Mouse (Mus musculus) left cerebral cortex, postnatal 4 days (tissue): ENCODE data around the gene Yeats4. TPM values are rescaled to one million over a fixed set of nuclear protein-coding genes. Genes with fewer than 3 reads are reported as not detected.
"Not testable (repeated sequence)": the region's sequence is repeated elsewhere in the genome, so short reads cannot be mapped to it uniquely, and the experiment has no call there.

Experiments used
- DNase-seq: peaks from one replicate; pipeline ENCODE4 v3.0.0-alpha.2; 2022
- intact Hi-C: fragments of 180-260 bp; cut with DNase I; formaldehyde crosslinking; loops from one replicate; pipeline ENCODE4 v1.15.1; 2025
- total RNA-seq, 2 experiments: library from RNA; stranded (reverse); gene quantifications; 2 replicates each; pipeline ENCODE4 v1.2.3; 2021

Gene Yeats4
- total RNA-seq = 10 to 100 TPM; 74.0 to 74.6 TPM

DNA sequence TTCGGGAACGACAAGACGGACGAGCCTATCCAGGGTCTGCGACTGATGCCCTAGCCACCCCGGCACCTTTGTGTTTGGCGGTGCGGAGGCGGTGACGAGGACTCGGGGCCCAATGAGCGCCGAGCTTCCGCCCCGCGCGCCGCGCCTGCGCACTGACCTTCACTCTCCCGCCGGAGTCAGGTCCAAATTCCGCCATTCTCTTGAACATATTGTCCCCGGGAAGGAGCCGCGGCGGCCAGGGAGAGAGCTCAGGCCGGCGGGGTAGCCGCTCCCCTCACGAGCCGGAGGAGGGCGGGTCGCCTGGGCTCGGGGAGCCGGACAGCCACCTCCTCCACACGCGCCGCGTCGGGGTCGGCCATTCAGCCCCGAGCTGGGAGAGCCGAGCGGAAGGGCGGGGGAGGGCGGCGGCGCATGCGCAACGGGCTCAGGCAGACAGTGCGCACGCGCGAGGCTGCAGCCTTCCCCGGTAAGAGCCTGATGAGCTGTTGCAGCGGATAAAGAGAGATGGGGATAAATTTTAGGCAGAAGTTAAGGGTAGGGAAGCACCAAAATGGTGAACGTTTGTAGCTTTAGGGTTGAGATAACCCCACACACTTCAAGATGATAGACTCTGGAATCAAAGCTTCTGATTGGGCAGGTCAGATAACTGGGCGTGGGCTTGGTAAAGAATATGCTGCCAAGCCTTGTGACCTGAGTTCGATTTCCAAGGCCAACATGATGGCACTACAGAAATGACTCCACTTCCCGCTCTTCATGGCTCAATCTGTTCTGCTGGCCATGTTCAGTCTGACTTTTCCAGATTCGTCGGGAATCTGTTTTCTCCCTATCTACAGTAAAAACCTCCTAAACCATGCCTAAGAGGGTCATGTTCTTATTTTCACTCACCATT, at the start of gene Yeats4:
Gene Yeats4, minus strand, starts transcription at position 406 of the 889 bp plus-strand sequence.
- intact Hi-C loops = loop anchor here (10.0 kb wide), 2 partner anchors 210 to 450 kb away; no protein-coding TSS in a partner anchor
- peak; percentile 96 for DNase-seq

DNA sequence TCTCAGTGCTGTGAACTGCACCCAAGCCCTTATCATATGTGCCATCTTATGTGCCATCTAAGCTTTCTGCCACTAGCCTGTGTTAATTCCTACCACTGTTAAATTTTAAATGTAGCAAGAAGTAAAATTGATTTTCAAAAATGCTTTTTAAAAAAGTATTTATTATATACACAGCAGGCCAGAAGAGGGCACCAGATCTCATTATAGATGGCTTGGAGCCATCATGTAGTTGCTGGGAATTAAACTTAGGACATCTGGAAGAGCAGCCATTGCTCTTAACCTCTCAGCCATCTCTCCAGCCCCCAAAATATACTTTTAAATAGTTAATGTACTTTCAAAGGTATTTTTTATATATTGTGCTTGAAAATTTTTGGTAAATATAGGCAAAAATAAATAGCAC, 47.7 kb upstream of the Yeats4 start:
- intact Hi-C loops = no loop called here
- DNase-seq = no peak

GRCm38 (mm10) chr10:117259870-117260269, 35.6 kb upstream of the Yeats4 start:
- no peak for DNase-seq
- intact Hi-C loops = no loop called here

GRCm38 (mm10) chr10:117238603-117239002, 14.3 kb upstream of the Yeats4 start, which contains the start of gene 9530003J23Rik:
Gene 9530003J23Rik, minus strand, starts transcription at chr10:117238703.
- DNase-seq = no peak
- intact Hi-C loops = no loop called here

DNA sequence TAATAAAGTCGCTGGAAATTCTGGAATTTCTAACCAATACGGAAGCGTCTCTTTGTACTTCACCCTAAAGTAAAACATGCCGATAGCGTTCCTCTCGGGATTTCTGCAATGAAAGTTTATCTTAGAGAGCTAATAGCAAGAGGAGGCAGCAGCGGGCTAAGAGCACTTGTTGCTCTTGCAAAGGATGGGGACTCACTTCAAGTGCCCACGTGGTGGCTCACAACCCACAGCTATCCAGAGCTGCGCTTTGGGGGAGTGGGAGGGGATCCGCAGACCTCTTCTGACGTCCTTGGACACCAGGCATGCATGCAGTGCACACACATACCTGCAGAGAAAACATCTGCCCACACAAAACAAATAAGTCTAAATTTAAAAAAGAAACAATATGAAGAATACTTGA, 11.6 kb upstream of the Yeats4 start:
- intact Hi-C loops = no loop called here

GRCm38 (mm10) chr10:117234825-117235224, 10.5 kb upstream of the Yeats4 start:
- no peak for DNase-seq

More for the DNA sequence above, 11.6 kb upstream of the Yeats4 start:
- DNase-seq = no peak

DNA sequence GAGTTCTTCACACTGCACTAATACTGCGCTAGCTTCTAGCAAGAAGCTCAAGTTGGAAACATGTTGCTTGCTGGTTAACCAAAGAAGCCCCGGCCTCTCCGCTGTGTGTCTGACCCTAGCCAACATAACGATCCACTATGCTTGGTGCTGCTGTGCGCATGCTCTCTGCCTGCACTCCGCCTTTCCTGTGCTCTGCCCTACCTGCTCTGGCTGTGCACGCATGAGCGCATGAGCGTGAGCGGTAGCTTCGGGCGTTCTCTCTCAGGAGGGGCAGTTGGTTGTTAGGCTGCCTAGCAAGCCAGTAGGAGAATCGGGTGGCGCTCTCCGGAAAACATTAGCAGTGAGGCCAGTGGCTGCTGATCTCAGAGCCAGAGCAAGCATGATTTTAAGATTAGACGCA, 5.5 kb upstream of the Yeats4 start:
- intact Hi-C loops = loop anchor here (10.0 kb wide), 2 partner anchors 205 to 445 kb away; no protein-coding TSS in a partner anchor
- no peak for DNase-seq

More at GRCm38 (mm10) chr10:117234825-117235224, 10.5 kb upstream of the Yeats4 start:
- intact Hi-C loops = no loop called here

DNA sequence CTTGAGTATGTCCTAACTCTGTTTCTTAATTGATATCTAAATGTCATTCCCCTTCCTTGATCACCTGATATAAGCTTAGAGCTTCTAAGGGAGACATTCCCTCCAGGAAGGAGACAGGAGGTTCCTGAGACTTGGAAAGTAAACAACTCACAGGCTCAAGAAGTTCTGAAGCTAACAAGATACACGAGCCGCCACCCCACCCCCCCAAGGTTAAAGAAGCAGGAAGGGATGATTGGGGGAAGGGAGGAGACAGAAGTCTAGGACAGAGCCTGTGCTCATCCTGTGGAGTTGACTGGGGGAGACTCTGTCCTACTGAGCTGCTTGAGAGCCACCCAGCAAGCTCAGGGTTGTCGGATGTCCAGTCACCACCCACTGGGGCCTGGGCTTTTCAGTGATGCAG, 1.7 kb upstream of the Yeats4 start:
- DNase-seq = no peak
- intact Hi-C loops = loop anchor here (10.0 kb wide), 2 partner anchors 209 to 449 kb away; no protein-coding TSS in a partner anchor

DNA sequence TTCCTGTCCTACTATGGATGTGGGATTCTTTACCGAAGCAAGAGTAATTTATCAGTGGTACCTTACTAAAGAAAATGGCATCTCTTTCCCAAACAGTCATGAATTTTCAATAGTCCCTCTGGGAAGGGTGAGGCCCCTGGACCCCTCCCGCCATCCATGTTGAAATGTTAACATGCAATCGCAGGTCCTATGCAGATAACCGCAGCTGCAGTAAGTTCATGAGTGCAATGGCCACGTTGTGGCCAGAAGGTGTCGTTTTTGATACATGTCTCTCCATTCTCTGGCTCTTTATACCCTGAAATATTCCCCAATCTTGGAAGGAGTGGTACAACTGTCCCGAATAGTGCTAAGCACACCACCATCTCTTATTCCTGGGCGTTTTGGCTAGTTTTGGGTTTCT, 787 bp upstream of the Yeats4 start:
- DNase-seq = no peak
- intact Hi-C loops = loop anchor here (10.0 kb wide), 2 partner anchors 210 to 450 kb away; no protein-coding TSS in a partner anchor

DNA sequence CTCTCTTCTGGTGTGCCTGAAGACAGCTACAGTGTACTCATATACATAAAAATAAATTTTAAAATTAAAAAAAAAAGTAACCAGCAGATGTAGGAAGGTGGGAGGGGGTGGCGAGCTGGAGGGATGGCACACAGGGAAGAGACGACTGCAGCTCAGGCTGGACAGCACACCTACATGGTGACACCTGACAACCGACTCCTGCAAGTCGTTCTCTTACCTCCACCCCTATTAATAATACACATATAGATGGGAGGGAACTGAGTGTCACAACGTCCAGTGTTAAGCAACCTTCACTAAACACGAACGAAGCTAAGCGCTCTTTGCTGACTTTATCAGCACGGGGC, 577 bp downstream of the Yeats4 start:
- intact Hi-C loops = loop anchor here (10.0 kb wide), 2 partner anchors 211 to 451 kb away; no protein-coding TSS in a partner anchor

GRCm38 (mm10) chr10:117222821-117223220, 1.5 kb downstream of the Yeats4 start:
- DNase-seq = no peak
- intact Hi-C loops = loop anchor here (10.0 kb wide), 2 partner anchors 212 to 452 kb away; no protein-coding TSS in a partner anchor

More for the DNA sequence above, 577 bp downstream of the Yeats4 start:
- no peak for DNase-seq

DNA sequence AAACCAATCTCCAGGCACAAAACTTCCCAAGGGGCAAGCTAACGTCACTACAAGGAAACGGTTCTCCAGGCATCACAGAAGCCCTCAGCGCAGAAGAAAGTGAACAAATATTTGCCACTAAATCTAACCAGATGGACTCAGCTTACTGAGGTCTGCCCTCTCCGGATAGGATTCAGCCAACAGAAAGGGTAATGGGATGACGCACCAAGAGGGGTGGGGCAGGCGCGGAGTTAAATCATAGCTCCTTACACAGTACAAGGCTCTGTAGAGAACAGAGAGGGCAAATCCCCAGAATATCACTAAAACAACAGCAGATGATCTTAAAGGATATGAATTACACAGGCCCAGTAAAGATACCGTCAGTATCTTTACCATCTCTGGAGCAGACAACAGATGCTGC, 6.0 kb downstream of the Yeats4 start:
- DNase-seq = no peak
- intact Hi-C loops = no loop called here

DNA sequence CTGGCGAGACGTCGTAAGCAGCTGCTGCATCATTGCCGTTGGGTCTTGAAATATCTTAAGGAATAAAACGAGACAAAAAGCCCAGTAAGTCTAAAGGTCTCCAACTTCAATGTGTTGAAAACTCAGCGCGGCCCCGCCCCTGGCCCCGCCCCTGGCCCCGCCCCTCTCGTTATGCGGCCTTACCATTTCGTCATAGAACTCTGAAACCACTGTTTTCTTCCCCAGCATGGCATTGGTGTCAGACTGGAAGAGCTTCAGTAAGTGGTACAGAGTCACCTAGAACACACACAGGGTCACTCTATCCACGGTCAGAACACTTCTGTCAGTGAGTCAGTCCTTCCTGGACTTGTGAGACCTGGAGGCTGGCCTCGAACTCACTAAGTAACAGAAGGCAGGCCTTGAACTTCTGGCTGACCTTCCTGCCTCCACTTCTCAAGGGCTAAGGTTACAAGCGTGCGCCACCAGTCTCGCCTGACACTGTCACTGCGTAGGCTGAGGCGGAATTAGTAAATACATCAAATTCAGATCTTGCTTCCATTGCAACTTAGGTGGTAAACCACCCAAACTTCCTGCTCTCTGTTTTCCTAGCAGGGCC, 7.0 kb downstream of the Yeats4 start:
- intact Hi-C loops = no loop called here

GRCm38 (mm10) chr10:117216793-117217192, 7.5 kb downstream of the Yeats4 start:
- peak; percentile 40 for DNase-seq
- intact Hi-C loops = no loop called here

More for the DNA sequence above, 7.0 kb downstream of the Yeats4 start:
- no peak for DNase-seq

DNA sequence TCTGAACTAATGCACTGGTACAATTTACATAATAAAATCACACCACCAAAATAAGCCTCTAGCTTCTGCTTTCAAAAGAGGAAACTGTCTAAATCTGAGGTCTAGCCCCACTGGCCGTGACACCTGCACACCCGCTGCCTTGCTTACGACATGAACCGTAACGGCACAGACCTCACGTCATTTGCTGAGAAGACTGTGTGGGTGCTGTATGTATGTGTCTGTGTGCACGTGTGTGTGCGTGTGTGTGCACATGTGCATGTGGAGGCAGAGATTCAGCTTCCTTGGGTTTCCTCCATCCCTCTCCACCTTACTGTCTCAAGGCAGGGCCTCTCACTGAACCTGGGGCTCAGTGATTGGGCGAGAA, 8.2 kb downstream of the Yeats4 start:
- intact Hi-C loops = no loop called here
- DNase-seq = no peak

DNA sequence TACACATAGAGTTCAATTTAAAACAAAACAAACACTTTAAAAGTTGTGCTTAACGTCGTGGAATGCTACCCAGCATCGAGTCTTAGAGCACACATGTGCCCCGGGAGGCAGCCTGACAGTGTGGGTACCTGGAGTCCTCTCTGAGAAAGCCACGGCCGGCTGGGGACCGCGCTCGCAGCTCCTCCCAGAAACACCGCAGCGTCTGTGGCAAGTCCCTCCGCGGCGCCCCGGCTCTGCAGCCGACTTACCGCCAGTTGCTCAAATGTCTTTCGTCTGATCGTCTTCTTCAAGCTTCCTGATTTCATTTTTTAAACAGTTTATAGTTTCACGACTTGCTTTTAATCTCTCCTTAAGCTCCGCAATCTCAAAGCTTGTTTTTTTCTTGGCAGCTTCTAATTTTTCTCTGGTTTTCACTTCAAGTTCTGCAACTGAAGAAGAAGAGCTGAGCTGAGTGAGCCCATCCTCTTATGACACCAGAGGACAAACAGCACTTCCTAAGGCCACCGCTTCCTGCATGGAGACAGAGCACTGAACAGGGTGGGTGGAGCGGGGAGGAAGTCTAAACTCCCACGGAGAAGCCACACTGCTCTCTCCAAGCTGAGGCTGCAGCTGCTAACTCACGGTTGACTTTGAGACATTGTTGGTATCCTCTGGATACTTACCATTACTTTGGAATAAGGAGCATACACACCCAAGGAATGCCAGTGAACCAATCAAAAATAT, 8.7 kb downstream of the Yeats4 start:
- DNase-seq = no peak
- intact Hi-C loops = no loop called here

- intact Hi-C loops = loop anchor here (5.0 kb wide), 1 partner anchor 149 kb away; the partner anchor contains the start of gene Cct2
- no peak for DNase-seq
Measured at GRCm38 (mm10) chr10:117211023-117211422, 13.3 kb downstream of the Yeats4 start.

DNA sequence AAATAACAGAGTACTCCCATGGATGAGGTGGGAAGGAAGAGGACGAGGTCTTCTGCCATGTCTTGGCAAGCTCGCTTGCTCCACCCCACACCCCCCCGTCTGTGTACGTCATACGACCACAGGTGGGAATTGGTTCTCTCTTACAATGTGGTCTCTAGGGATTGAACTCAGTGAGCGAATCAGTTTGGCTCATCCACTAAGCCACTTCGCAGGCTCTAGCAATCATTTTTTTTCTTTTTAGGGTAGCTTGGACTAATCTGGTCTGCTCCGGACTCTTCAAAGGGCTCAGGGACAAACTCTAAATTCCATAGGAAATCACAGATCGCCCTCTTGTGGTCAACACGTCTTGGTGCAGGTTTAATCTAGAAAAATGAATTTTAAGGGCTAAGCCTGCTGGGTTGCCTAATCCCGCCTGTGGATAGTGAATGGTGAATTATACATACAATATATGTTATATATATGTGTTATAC, 14.8 kb downstream of the Yeats4 start:
- intact Hi-C loops = loop anchor here (5.0 to 10.0 kb wide), 2 partner anchors 55 to 127 kb away; no protein-coding TSS in a partner anchor
- DNase-seq = no peak

- intact Hi-C loops = loop anchor here (5.0 to 10.0 kb wide), 2 partner anchors 54 to 126 kb away; no protein-coding TSS in a partner anchor
- not testable (repeated sequence) for DNase-seq
Measured at GRCm38 (mm10) chr10:117208787-117209186, 15.5 kb downstream of the Yeats4 start.

GRCm38 (mm10) chr10:117208221-117208620, 16.1 kb downstream of the Yeats4 start:
- DNase-seq = no peak
- intact Hi-C loops = loop anchor here (5.0 to 10.0 kb wide), 2 partner anchors 53 to 126 kb away; no protein-coding TSS in a partner anchor
